Mouse (Mus musculus) spleen, postnatal 10 days (tissue): ENCODE data around the gene Arid4a.
"Not testable (repeated sequence)": the region's sequence is repeated elsewhere in the genome, so short reads cannot be mapped to it uniquely, and the experiment has no call there.

ENCODE experiments used
- DNase-seq, 2 experiments: peaks; one replicate each; pipeline ENCODE4 v3.0.0; 2021 to 2022; ENCODE audit warnings: low spot score in 2 of 2

The Arid4a gene

DNA sequence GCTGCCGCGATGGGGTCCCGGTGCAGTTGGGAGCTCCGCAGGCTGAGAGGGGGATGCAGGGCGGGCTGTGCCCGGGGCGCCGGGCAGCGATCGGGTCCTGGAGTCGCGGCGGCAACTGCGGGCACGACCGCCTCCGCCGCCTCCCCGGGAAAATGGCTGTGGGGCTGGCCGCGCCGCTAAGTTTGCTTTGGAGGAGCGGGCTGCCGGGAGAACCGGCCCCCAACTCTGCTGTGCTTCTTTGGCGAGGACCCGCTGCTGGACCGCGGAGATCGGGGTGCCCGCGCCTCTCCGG lies 367 bp downstream of the Arid4a start:
- DNase-seq: no peak

DNA sequence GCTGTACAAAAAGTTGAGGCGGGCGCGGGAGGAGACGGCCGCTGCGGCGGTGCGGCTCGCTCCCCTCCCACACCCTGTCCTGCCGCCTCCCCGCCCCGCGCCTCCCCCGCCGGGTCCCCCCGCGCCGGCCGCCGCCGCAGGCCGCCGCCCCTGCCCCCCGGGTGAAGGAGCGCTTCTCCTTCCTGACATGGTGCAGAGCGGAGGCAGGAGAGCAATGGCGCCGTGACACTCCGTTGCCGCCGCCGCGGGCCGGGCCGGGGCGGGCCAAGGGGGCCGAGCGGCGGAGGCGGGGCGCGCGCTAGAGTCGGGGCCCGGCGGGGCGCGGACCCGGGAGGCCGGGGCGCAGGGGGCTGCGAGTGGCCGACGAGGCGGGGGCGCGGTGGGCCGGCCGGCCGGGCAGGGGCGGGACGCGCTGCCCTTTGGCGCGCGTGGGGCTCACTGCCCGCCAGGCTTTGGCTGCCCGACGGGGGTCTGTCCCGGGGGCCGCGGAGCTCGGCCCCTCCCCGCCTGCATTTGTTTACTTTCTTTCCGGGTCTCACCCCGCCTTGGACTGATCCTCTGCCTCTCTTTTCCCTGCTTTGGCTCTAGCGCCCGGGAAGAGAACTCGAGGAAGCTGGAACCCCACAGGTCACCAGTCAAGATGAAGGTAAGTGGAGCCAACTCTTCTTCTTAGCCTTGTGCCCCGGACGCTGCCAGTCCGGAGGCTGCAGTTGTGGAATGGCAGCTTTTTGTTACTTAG lies 882 bp downstream of the Arid4a start:
- peak; percentile 64 to 68 for DNase-seq

DNA sequence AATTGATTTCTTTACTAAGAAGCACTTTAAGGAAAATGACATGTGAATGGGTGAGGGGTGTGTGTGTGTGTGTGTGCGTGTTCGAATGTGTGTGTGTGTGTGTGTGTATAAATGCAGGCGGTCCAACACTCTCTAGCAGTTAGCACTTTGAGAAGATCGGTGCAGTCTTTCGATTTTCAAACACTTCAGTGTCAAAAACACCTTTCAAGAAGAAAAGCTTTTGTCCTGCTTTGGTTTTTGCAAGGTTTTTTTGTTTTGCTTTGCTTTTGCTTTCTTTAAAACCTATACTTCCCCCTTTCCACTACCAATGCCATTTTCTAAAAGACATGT lies 1.4 kb downstream of the Arid4a start:
- no peak for DNase-seq

DNA sequence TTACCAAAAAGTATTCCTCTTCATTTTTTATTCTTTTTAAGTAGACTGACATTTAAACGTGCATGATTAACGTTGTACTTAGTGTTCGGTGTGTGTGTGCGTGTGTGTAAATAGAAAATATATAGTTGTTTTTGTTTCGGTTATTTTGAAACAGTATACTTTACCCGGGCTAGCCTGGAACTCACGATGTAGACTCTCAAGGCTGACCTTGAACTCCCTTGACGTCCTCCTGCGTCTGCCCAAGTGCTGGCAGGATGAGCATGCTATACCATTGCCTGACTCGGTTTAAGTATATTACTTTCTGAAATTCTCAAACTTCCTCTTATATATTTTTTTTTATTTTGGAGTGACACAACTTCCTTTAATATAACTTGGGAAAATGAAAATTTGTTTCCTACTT lies 2.0 kb downstream of the Arid4a start:
- DNase-seq: no peak

DNA sequence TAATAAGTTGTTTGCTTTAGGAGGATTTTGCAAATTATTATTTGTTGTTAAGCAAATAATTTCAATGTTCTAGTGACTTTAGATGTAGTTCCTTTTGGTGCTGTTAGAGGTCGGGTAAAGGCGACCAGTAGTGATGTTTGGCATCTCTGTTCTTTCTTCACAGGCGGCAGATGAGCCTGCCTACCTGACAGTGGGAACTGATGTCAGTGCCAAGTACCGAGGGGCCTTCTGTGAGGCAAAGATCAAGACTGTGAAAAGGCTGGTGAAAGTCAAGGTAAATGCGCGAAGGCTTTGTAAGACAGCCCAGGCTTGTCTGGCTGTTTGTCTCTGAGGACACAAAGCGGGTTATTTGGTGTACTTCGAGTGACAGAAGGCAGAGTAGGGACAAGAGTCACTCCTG lies 3.4 kb downstream of the Arid4a start:
- DNase-seq: no peak

DNA sequence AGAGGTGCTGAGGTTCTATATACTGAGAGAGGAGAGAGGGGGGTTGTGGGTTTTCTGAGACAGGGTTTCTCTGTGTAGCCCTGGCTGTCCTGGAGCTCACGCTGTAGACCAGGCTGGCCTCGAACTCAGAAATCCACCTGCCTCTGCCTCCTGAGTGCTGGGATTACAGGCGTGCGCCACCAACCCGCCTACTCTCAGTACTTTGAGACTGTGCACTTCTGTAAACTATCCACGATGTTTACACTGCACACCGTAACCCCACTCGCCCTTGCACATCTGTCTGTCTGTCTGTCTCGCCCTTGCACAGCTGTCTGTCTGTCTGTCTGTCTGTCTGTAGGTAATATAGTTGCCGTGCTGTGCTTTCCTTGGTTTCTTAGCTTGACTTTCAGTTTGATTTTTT lies 8.6 kb downstream of the Arid4a start:
- DNase-seq: no peak

DNA sequence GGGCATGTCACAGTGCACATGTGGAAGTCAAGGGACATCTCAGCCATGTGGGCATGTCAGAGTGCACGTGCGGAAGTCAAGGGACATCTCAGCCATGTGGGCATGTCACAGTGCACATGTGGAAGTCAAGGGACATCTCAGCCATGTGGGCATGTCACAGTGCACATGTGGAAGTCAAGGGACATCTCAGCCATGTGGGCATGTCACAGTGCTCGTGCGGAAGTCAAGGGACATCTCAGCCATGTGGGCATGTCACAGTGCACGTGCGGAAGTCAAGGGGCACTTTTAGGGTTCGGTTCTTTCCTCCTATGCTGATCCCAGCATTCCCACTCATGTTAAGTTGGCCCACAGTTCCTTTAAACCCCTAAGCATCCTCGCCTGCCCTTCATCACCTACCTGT lies 12.5 kb downstream of the Arid4a start:
- DNase-seq: not testable (repeated sequence)

DNA sequence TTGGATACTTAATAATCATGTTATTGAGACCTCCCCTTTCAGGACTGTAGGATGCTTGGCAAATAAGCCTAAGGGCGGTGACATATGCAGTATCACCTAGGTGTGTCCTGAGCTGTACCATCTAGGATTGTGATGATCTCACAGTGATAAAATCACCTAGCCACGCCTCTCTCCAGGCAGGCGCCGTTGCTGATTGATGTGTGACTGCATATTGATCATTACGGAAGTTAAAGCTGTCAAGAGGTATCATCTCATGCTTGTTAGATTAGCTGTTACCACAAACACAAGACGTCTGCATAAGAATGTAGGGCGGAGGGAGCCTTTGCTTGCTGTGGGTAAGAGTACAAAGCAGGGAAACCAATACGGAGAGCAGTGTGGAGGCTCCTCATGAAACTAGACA lies 14.5 kb downstream of the Arid4a start:
- DNase-seq: no peak

DNA sequence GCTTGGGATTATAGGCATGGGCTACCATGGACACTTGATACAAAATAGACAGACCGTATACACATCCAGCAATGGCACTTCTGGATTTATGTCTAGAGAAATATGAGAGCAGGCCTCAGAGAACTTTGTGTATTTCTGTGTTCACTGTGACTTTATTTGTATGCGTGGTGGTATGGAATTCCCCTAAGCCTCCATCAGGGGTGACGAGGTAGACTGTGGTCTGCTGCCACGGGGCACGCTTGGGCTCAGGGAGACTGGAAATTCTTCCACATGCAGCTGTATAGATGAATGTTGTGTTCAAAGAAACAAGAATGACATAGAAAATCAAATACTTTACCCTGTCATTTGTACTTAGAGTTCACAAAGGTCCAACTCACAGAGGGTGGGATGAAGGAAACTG lies 14.9 kb downstream of the Arid4a start:
- no peak for DNase-seq

DNA sequence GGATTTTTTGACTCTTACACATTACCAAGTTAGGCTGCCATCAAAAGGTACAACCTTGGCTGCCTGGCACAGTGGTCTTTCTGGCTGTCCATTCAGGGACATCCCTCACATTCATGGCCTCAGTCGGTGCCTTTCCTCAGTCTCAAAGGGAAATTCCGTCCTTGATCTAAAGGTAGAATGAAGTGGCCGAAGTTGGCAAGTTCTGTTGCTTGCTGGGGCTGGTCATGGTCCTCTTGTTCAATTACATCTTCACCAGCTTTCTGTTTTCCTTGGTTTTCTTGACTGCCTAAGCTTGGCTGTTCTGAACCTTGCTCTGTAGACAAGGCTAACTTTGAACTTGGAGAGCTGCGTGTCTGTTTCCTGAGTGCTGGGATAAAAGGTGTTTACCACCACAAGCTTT lies 20.0 kb downstream of the Arid4a start:
- no peak for DNase-seq

DNA sequence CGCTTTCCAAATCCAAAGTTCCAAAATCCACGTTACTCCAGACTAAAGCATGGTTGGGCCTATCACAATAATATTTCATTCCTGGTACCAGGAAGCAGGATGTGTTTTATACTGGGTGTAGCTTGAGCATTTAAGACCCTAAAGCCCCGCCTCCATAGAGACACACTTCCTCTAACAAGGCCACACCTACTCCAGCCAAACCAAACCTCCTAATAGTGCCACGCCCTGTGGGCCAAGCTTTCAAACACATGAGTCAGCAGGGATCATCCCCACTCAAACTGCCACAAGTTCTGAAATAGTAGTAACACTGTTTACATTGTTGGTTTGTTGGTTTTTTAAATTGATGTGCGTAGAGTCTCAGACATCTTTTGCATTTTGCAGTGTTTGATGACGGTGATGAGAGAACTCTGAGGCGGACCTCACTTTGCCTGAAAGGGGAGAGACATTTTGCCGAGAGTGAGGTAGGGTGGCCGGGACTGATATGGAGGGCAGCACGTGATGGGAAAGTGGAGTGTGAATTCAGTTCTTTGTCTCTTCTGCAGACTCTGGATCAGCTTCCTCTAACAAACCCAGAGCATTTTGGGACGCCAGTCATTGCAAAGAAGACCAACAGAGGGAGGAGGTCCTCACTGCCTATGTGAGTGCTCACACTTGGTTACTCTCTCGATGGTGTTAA lies 21.1 kb downstream of the Arid4a start:
- DNase-seq: no peak

DNA sequence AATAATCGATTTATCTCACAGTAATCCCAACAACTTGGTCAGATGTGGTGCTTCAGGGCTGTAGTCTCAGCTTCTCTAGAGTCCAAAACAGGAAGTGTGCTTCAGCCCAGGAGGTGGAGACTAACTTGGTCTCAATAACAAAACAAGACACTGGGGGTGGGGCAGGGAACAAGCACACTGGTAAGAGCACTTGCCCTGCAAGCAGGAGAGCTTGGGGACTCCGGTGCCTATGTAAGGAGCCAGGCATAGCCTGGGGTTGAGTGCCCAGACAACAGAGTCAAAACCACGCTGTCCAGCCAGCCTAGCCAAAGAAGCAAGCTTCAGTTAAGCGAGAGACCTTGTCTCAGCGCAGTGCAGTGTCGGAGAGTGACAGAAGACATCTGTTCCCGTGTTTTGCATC lies 24.7 kb downstream of the Arid4a start:
- DNase-seq: peak; percentile 15 to 75

DNA sequence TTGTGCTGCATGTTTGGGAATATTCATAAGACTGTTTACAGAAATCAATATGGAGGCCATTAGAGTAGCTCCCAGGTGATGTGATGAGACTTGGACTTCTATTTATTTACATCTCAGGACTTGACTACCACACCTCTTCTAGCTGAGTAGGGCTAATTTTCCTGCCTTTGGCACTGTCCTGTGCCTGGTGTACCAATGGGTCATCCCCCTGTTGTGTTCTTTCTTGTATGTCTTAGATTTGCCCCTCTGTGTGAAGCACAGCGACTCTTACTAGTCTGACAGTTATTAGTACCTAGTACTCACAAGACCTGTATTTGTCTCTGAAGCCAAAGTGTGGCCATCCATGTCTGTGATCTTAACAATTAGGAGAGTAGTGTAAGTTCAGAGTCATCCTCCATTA lies 26.7 kb downstream of the Arid4a start:
- DNase-seq: no peak

DNA sequence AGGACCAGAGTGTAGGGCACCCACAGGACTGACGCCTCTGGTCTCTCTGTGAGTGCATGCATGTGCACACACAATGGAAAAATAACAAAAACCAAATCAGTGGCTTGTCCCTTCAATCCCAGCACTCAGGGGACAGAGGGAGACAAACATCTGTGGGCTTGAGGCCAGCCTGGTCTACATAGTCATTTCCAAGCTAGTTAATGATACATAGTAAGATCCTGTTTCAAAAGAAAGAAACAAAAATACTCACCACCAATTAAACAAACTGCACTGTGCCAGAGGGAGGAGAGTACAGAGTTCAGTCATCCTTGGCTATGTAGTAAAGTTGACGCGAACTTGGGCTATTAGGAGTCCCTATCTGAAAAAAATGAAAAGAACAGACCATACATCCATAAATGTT lies 27.8 kb downstream of the Arid4a start:
- no peak for DNase-seq

DNA sequence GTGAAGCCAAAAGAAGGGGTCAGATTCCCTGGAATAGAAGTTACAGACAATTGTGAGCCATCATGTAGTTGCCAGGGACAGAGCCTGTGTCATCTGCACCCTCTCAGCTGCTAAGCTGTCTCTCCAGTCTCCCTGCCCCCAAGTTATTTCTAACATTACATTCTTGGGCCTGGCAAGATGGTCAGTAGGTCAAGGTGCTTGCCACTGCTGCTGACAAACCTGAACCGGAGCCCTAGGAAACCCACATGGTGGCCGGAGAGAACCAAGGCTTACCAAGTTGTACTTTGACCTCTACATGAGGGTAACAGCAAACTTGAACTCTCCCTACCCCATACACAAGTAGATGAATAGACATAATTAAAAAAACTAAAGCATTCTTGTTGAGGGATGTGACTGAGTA lies 28.7 kb downstream of the Arid4a start:
- no peak for DNase-seq

DNA sequence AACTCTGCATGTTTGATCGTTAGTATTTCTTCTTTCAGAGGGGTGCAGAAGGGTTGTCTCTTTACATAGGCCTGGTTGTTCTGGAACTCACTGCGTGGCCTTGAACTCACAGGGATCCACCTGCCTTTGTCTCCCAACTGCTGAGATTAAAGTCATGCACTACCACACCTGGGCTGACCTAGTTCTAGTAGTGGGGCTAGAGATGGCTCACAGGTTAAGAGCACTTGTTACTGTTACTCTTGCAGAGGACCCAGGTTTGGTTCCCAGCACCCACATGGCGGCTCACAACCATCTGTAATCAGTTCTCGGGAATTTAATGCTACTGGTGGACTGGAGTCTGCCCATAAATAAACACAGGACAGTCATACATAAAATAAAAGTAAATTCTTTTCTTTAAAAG lies 30.7 kb downstream of the Arid4a start:
- no peak for DNase-seq

DNA sequence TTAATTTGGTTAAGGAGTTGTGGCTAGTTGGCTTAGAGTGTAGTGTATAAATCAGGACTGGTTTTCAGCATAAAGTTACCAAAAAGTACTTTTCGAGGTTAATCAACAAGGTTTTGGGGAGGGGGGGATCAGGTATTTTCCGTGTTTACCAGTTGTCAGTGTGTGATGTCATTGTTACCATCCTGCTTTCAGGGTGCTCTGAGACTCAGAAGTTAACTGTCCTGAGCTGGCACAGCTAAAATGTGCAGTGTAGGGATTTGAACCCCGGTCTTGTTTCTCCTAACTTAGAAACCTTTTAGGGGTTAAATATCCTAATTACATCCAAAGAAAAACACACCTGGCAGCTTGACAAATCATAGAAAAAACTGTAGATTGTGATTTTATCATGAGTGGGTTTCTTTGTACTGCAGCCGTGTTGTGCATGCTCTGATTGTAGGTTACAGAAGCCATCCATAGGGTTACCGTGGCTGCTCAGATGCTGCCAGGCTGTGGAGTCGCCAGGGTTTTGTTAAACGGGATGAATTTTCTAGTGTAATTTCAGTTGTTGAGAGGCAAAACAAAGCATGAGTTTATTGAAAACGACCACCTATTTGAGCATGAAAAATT lies 31.8 kb downstream of the Arid4a start:
- no peak for DNase-seq

DNA sequence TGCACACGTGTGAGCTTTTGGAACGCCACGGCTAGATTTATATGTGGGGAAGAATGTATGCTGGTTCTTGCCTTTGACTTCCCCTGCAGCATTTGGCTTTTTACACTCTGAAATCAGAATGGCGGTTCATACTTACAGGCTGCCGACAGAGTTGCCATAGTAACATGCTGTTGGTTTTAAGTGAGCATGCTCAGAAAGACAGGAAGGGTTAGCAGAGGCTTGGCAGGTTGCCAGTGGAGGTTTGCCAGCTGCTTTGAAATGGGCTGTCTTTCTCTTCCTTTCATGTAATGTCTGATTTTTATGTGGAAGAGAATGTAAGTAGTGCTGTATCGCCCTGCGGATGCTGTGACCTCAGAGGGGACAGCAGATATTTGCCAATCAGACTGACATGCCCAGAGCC lies 32.3 kb downstream of the Arid4a start:
- peak; percentile 69 to 92 for DNase-seq

DNA sequence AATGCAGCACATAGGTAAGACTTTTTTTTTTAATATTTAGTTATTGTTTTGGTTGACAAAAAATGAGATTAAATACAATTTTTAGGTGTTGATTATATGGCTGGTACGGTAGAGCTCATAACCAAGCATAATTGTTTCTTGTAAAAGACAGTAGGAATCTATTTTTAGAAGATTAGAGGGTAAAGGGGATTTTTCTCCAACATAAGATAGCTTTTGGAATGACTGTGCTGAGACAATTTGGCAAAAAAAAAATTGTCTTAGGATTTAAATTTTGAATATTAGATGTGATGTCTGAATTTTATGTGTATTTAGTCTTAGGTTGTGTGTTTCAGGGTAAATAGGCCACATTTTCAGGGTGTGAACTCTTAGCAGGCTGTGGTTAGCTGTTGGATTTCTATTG lies 32.8 kb downstream of the Arid4a start:
- no peak for DNase-seq

DNA sequence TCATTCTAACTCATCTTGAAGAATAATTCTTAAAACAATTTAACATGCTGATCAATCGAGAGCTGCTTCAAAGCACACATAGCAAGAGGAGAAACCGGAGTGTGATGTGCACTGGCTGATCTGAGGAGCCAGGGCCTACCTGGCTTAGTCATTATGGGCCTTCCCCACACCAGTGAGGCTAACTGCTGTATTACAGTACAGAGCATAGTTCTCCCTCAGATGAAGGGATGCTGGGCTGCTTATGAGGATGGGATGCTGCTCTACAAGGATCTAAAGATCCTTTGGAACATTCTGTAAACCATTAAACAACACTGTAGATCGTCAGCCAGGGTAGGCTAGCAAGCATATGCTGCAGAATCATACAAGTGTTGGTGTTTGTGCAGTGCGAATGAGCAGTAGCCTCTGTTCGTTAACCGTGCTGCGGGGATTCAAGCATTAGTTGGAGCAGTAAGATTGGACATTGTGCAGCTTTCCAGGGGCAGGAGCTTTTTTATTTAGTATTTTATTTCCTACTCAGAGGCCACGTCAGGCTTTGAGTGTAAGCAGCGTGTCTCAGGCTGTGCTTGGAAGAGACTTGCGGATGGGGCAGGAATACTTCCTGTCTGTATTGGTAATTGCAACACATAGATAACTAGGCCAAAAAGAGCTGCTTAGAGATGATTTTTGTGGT lies 33.9 kb downstream of the Arid4a start:
- no peak for DNase-seq

DNA sequence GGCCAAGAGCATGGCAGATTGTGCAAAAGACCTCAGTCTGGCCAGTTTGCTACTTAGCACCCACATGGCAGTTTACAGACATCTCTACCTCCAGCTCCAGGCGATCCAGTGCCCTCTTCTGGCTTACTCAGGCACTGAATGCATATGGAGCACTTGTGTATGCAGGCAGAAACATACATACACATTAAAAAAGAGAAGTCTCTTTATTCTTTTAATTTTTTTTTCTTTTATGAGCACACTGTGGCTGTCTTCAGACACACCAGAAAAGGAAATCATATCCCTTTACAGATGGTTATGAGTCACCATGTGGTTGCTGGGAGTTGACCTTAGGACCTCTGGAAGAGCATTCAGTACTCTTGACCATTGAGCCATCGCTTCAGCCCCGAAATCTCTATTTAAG lies 35.3 kb downstream of the Arid4a start:
- DNase-seq: peak; percentile 22 to 71

DNA sequence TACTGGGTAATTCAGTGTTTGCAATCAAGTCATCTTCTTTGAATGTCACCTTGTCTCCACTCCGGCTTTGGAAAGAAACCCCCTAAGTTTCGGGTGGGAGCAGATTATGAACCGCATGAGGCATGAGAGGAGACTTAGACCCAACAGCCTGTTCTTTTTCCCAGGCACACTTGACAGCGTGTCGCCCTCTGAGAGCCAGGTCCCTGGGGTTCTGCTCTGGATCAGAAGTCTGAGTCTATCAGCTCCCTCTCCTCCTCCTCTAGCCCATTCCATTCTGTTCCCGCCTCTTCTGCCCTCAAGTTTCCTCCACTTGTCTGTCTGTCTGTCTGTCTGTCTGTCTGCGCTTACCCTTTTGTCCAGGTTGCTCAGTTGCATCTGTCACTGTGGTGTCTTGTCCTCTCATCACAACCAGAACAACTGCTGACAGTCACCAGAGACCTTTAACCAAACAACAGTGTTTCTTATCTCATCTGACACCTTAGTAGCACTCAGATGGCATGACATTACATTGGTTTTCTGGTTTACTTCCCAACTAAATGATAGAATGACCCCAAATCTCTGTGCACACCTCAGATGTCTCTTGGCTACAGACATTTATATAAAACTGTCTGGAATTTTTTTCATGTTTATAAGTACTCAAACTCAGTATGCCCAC lies 36.7 kb downstream of the Arid4a start:
- DNase-seq: no peak

DNA sequence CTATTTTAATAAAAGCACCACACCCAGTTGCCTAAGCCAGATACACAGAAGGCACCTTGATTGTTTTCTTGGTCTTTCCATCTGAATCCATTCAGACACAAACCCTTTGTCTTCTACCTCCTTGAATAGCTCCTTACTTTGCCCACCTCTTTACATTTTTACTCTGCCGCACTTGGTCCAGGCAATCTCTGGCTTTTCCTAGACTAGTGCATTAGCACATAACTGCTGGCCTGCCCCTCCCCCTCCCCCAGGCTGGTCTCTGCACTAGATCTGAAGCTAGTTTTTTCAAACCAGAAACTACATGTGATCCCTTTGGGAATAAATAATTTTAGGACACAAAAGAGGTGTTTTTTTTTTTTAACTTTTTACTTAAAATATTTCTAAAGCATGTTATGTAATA lies 37.2 kb downstream of the Arid4a start:
- no peak for DNase-seq
